Mouse (Mus musculus): ENCODE measurements around the gene Tmem237.

The Tmem237 gene

DNA sequence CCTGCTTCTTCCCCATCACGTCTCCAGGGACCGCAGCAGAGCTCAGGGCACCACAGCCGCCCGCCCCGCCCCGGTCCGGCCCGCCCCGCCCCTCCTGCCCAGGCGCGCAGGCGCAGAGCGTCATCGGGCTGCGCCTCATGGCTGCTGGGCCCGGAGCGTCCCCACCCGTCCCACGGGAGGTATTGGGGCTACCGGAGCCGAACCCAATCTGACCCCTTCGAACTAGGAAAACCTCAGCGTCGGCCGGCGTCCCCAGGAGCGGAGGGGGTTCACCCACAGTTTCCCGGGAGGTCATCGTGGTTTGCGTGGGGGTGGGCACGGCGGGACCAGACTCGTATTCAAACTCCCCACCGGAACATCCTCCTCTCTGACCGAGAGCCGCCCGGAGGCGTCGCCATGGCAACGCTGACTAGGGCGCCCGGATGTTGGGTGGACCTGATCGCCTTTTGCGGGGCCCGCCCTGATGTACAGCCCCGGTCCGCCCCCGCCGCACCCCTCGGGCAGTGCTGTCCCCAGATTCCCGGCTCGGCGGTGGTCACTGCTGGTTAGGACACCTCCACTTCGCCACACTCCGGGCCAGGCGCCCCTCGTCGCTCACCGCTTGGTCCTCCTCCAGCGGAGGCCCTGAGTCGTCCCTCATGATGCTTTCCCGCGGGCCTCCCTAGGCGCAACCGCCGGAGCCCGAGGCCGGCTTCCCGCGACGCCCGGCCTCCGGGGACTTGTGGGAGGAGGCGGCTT, at the start of gene Tmem237:
Gene Tmem237 (minus strand): TSS at position 689 of the 738 bp plus-strand sequence.
- in situ Hi-C loops (cut with MseI, MboI): no loop called here

DNA sequence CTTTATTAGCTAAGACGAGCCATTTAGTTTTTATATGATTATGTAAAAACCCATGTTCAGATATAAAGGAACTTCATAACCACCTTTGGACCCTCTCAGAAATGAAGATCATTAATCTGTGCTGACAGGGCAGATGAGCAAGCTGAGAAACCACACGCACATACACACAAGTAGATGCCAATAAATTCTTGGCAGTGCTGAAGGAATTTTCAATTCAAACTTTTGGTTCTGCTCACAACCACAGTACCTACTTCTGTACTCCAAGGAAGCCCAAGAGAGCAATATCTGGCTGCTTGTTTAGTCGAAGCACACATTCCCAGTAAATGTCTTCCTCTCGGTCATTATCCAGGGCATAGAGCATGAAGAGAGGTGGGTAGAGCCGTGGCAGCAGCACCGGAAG, 49.4 kb upstream of the Tmem237 start:
- in situ Hi-C loops (cut with MseI, MboI): no loop called here

DNA sequence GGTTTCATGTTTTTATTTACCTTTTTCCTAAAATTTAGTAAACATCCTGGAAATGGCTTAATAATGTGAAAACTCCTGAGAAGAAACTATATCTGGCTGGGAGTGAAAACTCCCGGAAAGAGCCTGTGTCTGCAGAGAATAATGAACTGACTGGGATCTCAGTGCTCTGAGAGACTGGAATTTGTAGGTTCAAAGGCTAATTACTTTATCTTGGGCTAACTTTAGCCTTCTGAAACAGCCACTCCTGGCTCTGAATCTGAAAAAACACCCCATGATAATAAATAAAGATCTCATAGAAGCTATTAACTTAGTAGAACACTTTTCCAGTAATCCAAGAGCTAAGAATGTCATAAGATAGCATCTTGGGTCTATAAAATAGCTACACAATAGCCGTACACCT, 48.3 kb upstream of the Tmem237 start:
- in situ Hi-C loops (cut with MseI, MboI): no loop called here

DNA sequence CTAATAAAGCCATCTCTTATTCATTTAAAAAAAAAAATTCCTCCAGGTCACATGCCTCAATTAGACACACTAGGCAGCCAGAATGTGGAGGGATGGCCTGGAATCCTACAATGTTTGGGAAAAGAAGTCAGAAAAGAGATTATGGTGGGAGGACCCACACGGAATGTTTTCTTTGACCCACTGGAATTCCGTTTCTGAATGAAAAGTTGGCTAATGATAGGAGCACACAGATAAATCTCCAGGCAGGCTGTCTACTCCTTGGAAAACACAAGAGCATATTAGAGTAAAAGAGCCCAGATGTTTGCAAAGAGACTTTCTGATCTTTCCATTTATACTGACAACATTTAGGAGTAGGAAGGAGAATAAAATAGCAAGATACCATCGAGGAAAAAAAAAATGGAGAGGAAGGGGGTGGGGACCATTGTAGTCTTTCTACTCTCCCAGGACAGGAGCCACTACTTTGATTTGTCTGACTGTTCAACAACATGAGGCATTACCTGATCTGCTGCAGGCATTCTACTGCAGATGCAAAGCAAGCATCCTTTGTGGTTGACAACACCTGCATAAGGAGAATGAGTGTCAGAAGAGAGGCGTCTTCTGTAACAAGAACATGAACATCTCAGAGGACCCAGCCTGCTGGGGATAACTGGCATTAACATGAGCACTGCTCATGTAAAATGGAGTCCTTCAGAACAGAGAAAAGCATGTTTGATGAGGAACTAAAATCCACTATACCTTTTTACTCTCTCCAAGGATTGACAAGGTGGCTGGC, 47.6 kb upstream of the Tmem237 start:
- in situ Hi-C loops (cut with MseI, MboI): no loop called here

DNA sequence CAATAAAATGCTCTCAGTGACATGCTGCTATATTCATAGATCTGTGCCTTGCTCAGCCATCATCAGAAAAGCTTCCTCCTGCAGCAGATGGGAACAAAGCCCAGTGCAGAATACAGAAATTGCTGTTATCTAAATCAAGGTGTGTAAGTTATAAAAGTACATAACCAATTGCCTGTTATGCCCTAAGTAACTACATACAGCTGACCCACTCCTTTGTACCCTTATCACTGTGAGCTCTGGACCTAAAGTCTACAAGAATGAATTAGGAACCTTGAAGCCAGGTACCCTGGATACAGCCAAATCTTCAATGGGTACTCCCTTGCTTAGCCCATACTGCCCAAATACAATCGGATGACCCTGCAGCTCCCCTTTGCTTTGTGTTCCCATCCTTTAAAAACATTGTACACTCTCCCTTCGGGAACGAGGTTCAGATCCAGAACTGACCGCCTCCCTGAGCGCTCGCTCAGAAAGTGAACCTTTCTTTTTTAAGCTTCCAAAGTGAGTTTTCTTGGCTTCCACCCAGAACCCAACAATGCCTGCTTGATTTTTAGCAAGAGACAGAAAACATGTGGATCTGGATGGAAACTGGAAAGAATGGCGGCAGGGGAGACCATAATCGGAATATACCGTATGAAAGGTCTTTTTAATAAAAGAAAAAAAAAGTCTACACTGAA, 46.2 kb upstream of the Tmem237 start:
- in situ Hi-C loops (cut with MseI, MboI): no loop called here

DNA sequence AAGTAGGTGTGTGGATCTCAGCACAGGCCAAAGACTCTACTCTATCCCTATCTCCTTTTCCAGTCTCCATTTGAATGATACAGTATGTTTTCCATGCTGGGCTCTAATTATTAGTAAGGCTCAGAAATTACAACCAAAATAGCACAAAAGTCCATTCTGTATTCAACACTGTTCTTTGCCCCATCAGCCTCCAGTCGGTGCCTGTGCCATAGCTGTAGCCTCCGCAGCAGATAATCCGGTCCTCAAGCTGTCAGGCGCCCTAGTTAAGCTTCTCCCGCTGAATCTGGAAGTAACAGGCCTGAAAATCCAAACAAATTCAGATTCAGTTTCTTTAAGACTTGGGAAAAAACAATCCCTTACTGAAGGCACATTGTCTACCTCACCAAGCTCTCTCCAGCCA, 43.7 kb upstream of the Tmem237 start:
- in situ Hi-C loops (cut with MseI, MboI): no loop called here

DNA sequence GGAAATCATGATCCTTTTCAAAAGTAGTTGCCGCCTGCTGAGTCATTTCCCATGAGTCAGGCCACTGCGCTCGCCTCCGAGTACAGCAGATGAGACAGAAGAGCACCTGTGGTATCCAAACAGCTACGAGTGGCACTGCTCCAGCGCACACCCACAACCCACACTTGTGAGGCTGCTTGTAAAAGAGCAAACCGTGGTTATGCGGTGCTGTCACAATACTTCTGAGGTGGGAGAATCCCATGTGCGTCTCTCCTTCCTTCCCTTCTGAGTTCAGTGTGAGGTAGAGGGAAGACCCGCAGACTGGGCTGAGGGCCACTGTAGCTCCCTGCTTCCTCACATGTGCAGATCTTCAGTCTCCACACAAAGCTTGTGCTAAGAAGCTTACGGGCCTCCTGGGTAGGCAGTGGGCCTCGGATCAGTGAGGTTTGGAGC, 42.8 kb upstream of the Tmem237 start, which contains the start of gene Mpp4:
Gene Mpp4 (minus strand): TSS at position 360 of the 432 bp plus-strand sequence.
- in situ Hi-C loops (cut with MseI, MboI): no loop called here

DNA sequence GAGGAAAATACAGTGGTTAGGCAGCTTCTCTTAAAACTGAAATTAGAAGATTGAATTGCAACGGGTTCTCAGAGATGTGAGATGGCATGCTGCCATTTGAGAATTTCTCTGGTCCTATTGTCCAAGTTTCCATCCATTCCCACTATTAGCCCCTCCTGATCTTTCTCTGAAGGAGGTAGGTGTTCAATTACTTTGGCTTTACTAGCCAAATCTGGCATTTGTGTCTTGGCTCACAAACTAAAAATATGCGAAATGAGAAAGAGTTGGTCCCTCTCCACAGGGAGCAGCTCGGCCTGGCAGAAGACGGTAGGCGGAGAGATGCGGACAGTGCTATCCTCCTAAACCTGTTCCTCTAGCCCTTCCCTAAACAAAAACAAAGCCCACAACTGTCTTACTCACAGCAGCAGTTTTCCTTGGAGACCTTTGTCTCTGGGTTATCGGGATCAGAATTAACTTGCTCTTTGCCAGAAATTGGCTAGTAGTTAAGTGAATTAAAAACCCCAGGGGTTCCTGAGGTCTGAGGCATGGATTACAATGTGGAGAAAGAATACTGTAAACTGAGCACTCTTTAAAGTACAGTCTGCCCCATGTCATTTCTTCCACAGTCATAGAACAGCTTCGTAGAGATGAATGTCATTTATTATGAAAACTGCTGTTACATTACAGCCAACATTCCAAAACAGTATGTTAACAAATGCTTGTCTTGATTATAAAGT, 42.3 kb upstream of the Tmem237 start:
- in situ Hi-C loops (cut with MseI, MboI): no loop called here

DNA sequence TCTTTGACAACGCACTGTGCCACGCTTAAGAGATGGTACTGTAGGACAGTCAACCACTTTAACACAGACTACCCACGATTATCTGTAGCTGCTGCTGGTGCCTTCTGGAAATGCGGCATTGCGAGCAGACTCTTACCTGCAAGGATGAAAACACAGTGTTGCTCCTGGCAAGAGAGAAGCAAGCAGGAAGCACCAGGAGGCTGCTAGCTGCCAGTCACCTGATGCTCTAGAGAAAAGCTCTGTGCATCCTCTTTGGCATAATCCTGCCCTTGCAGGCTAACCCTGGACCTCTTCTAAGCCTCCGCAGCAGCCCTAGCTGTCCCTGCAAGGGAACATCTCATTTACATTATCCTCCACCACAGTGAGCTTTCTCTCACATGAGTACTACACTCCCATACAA, 41.2 kb upstream of the Tmem237 start:
- in situ Hi-C loops (cut with MseI, MboI): no loop called here

DNA sequence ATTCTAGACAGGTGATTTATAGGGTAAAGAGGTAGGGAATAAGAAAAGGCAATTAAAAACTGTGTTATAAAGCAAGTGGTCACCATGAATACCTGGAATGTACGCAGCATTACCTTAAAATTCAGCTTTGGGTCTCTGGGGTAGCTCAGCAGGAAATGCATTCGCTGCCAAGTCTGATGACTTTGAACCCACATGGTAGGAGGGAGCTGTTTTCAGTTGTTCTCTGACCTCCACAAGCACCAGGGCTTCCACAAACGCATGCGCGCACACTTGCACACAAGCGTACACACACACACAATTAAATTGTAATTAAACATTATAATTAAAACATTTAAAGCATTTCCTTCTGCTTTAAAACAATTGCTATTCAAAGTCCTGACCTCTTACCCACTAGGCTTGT, 40.7 kb upstream of the Tmem237 start:
- in situ Hi-C loops (cut with MseI, MboI): no loop called here

DNA sequence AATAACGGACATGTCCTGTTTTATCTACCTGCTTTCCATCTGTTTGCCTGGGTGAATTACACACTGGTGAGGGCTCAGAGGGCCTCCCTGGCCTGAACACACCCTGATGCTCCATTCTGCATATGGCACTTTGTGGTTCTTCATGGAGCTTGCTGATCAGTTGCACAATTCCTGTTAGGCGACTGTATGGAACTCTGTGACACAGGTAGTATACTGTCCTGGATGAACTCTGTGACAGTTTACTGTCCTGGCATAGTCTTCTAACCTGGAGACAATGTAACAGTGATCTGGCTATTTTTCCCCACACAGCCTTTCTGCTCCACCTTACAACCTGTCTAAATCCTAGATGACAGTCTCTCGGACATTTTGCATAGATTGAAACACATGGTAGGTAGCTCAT, 38.9 kb upstream of the Tmem237 start:
- in situ Hi-C loops (cut with MseI, MboI): no loop called here

DNA sequence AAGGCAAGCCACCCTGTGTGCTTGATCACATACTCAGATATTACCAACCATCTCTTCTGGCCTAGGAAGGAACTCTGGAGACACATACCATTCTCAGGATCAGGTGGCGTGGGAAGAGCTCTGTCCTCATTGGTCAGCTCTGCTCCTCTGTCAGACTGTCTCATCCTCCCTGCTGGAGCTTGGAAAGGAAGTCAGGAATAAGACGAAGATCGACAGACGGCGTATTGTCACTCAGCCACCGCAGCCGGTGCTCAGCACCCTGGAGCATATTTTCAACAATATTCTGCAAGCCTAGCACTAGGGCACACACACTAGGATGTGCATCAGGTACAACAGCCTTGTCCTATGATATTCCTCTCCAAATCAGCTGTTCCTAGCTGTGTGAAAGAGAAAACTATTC, 38.3 kb upstream of the Tmem237 start:
- in situ Hi-C loops (cut with MseI, MboI): no loop called here

DNA sequence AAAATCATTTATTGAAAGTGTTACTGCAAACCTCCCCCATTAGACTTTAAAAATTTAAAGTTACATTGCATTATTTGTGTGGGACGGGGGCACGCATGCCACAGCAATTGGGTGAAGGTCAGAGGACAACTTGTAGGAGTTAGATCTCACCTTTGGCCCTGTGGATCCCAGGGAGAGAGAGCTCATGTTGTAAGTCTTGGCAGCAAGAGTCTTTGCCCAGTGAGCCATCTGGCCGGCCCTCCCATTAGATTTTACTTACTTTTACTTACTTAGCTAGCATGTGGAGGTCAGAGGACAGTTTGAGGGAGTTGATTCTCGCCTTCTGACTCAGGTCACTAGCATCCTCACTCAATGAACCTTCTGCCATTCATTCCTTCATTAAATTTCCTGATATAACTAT, 37.6 kb upstream of the Tmem237 start:
- in situ Hi-C loops (cut with MseI, MboI): no loop called here

DNA sequence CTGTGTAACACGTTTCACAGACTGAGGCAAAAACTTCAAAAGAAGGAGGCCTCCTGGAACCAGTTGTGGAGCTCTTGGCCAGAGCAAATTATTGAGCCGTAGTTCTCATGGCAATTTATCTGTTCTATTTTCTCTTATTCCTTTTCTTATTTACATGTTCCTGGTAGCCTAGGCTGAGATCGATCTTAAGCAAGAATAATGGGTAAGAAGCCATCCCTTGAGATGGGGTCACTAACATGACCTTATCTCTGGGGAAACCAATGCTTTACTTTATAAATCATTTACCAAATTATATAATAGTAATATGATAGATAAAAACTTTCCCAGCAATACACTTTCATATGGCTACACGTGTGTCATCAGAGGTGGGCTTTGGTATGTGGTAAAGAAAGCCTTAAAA, 32.1 kb upstream of the Tmem237 start:
- in situ Hi-C loops (cut with MseI, MboI): no loop called here

DNA sequence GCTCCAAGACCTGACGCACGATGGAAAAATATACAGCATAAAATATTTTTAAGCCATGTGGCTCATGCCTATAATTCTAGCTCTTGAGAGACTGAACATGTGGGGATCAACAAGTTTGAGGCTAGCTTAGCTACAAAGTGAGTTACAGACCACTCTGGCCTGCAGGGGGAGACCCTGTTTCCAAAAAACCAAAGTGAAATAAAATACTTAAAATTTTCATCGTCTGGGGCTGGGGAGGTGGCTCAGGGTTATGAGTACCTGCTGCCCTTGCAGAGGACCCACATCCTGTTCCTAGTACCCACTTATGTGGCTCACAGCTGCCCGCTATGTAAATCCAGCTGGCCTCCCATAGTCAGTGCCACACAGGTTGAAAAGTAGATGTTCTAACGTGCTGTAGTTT, 30.3 kb upstream of the Tmem237 start:
- in situ Hi-C loops (cut with MseI, MboI): no loop called here

DNA sequence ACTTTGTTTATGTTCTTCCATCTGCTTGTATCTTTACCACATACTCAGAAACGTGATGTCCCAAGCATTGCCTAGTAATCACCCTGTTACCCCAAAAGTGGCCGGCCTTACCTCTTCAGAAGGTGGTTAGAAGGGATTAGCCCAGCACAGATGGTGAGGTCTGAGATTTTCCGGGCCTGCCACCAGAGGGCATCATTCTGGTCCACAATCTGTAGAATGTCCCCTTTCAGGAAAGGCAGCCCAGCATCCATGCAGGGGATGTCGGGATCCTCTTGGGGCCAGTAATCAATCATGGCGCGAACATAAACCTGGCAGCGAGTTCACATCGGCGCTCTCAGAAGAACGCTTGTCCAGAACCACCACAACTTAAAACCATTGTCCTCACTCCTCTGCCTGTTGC, 24.3 kb upstream of the Tmem237 start:
- in situ Hi-C loops (cut with MseI, MboI): loop anchor here in 1 of 2 experiments (10.0 kb wide), 1 partner anchor 90 kb away; the partner anchor contains the start of gene Als2

DNA sequence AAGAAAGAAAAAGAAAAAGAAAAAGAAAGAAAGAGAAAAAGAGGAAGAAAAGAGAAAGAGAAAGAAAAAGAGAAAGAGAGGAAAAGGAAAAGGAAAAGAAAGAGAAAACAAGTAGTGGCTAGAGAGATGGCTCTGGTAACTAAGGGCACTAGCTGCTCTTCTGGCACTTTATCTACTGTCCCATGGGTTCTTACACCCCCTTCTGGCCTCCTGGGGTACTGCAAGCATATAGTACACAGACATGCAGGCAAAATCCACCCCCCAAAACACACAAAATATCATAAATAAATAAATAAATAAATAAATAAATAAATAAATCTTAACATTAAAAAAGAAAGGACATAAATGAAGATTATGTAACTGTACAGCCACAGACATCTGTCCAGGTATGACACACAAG, 22.6 kb upstream of the Tmem237 start:
- in situ Hi-C loops (cut with MseI, MboI): loop anchor here in 1 of 2 experiments (10.0 kb wide), 1 partner anchor 92 kb away; the partner anchor contains the start of gene Als2

DNA sequence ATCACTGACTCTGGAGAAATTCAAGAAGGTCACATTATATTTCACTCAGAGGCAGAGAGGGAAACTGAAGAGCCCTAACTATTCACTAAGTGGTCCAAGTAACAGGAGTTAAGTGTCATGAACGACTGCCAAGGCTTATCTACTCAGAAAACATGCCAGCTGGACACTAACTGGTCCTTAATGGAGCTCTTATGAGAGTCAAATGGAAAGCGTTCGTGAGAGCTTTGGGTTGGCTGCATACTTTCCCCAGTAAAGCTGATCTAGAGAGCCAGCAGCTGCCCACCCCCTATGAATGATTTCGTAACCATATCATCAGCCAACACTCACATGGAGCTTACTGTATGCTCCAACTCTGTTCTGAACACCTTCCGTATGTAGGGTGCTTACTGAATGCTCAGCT, 14.2 kb upstream of the Tmem237 start:
- in situ Hi-C loops (cut with MseI, MboI): no loop called here

DNA sequence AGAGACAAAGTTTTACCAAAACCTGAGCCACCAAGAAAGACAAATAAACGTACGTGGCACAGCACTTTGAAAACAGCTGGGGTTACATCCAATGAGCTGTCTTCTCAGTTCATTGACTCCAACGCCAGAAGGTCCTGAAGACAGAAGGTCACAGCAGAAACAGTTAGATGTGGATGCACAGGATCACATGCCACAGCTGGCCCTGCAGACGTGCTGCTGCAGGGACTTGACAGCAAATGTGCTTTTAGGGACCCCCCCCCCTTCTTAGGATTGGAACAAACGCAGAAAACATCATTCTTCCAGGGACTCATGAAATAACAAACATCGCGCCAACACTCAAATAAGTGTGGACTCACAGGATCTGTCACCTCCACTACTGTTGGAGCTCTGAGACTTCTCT, 8.7 kb upstream of the Tmem237 start:
- in situ Hi-C loops (cut with MseI, MboI): no loop called here

DNA sequence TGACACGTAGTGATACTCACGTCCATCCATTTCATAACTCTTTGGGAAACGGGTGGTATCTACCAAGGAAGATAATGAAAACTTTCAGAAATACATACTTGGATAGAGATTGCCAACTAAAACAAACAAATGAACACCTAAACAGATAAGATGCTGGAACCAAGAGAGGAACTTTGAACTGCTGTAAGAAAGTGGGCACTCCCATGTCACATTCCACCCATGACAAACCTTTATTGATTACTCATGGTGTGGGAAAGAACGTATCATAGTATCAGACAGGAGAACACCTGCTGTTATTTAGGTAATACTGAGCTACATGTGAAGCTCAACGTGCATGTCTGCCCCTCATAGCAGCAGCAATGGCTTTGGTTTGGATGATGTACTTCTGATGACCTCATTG, 5.3 kb upstream of the Tmem237 start:
- in situ Hi-C loops (cut with MseI, MboI): no loop called here

DNA sequence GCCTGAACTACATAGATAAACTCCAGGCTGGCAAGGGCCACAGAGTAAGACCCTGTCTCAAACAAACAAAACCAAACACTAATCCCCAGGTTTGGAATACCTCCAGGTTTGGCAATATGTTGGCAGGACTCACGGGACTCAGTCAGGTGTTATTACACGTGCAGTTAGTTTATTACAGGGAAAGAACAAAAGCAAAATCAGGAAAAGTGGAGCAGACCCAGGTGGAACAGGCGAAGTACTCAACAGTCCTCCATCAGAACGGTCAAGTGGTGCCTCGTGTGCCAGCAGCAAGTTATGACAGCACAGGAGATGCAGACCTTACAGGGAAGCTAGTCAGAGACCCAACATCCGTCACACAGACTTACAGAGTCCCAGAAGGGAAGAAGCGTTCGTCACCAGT, 9.7 kb downstream of the Tmem237 start:
- in situ Hi-C loops (cut with MseI, MboI): no loop called here

DNA sequence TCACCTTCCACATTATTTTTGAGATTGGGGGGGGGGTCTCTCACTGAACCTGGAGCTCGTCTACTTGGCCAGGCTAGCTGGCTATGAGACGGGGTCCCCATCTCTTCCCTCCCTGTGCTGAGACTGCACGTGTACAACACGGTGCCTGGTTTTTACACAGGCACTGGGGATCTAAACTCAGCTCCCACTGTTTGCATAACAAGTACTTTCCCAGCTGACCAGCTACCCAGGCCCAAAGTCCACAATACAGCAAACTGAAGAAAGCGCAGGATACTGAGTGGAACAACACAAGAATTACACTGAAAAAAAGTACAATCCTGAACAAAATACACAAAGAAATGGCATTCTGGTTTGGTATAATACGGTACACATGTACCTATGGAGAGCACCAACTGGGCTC, 18.1 kb downstream of the Tmem237 start:
- in situ Hi-C loops (cut with MseI, MboI): no loop called here
